Mouse (Mus musculus): ENCODE results near the gene Herc4.

DNA sequence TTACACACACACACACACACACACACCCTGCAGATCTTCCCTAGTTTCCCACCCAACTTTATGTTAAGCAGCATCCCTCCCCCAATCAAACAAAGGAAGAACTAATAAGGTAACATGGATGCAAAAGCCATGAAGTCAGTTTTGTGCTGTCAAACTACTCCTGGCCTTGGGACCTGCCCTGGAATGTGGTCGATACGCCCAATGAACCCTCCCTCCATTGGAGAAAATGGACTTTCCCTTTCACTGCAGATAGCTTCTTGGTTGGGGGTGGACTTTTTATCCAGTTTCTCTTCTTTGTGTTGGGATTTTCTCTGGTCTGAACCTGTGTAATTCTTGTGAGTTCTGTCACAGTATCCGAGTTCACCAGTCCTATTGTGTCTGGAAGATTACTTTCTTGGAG, 15.1 kb downstream of the Herc4 start:
- TF ChIP-seq EP300 (IDR thresholded peaks at IDR 0.05; ENCODE audit: low read depth) (no peak), CTCF (IDR thresholded peaks at IDR 0.05; ENCODE audit: low read depth) (no peak)
